Mouse (Mus musculus) MEL (cell line): ENCODE data around the gene Tm9sf4. TPM values are rescaled to one million over a fixed set of nuclear protein-coding genes. Genes with fewer than 3 reads are reported as not detected.

Source experiments
- DNase-seq: peaks from one replicate; pipeline ENCODE4 v3.0.0; 2011; ENCODE audit warnings: low read depth, low spot score
- H3K27ac ChIP-seq: 2 replicates; pipeline ENCODE4 v1.5.1; 2012; ENCODE audit warnings: low read depth, mild to moderate bottlenecking, control low read depth, low read length, moderate library complexity; ENCODE audit not compliant: control insufficient read depth
- H3K27me3 ChIP-seq, 2 experiments: fragments of 150-350 bp in 1 of 2; sonication (generic) in 1 of 2; 2 replicates each; pipeline ENCODE4 v1.6.1; 2012; ENCODE audit warnings: low read length in 2 of 2, mild to moderate bottlenecking in 2 of 2, improper control_type of control experiment in 1 of 2, moderate library complexity in 1 of 2; ENCODE audit not compliant: insufficient read depth in 2 of 2, control insufficient read depth in 1 of 2
- H3K36me3 ChIP-seq, 2 experiments: 2 replicates each; pipeline ENCODE4 v1.6.1; 2012 to 2014; ENCODE audit warnings: low read length in 2 of 2, improper control_type of control experiment in 1 of 2, inconsistent platforms in 1 of 2, mild to moderate bottlenecking in 1 of 2; ENCODE audit not compliant: insufficient read depth in 2 of 2, control insufficient read depth in 1 of 2
- H3K4me1 ChIP-seq, 2 experiments: fragments of 150-350 bp in 1 of 2; sonication (generic) in 1 of 2; 2 replicates each; pipeline ENCODE4 v1.6.1; 2012; ENCODE audit warnings: low read length in 2 of 2, improper control_type of control experiment in 1 of 2, mild to moderate bottlenecking in 1 of 2; ENCODE audit not compliant: insufficient read depth in 2 of 2, control insufficient read depth in 1 of 2
- H3K4me3 ChIP-seq, 2 experiments: fragments of 150-350 bp in 1 of 2; sonication (generic) in 1 of 2; 2 replicates each; pipeline ENCODE4 v1.5.1; 2012; ENCODE audit warnings: low read depth in 2 of 2, low read length in 2 of 2, mild to moderate bottlenecking in 2 of 2, moderate library complexity in 2 of 2, control low read depth in 1 of 2, improper control_type of control experiment in 1 of 2; ENCODE audit not compliant: control insufficient read depth in 1 of 2, insufficient read depth in 1 of 2
- H3K79me2 ChIP-seq: 2 replicates; pipeline ENCODE4 v1.6.1; 2012; ENCODE audit warnings: mild to moderate bottlenecking, low read length, moderate library complexity; ENCODE audit not compliant: control insufficient read depth, poor library complexity, insufficient read depth
- H3K9ac ChIP-seq: 2 replicates; pipeline ENCODE4 v1.6.1; 2012; ENCODE audit warnings: low read depth, mild to moderate bottlenecking, control low read depth, low read length, moderate library complexity; ENCODE audit not compliant: control insufficient read depth, poor library complexity, severe bottlenecking
- H3K9me3 ChIP-seq: fragments of 150-350 bp; sonication (generic); replicated peaks from 2 replicates; pipeline ENCODE4 v1.6.1; 2012; ENCODE audit warnings: mild to moderate bottlenecking, low read length, improper control_type of control experiment, moderate library complexity; ENCODE audit not compliant: insufficient read depth
- BHLHE40 ChIP-seq: IDR thresholded peaks from 2 replicates; pipeline ENCODE4 v1.6.1; 2012; ENCODE audit warnings: low read depth, mild to moderate bottlenecking, inconsistent platforms, low read length, improper control_type of control experiment, borderline replicate concordance
- E2F4 ChIP-seq: IDR thresholded peaks from 2 replicates; pipeline ENCODE4 v1.6.1; 2011; ENCODE audit warnings: low read depth, low read length, improper control_type of control experiment, borderline replicate concordance
- ELF1 ChIP-seq: IDR thresholded peaks from 2 replicates; pipeline ENCODE4 v1.6.1; 2014; ENCODE audit warnings: low read depth, mild to moderate bottlenecking, inconsistent platforms, low read length, improper control_type of control experiment, moderate library complexity
- EP300 ChIP-seq, 2 experiments: IDR thresholded peaks; 2 replicates each; pipeline ENCODE4 v1.6.1; 2011; ENCODE audit warnings: improper control_type of control experiment in 2 of 2, low read length in 2 of 2, low read depth in 1 of 2, mild to moderate bottlenecking in 1 of 2
- ETS1 ChIP-seq: IDR thresholded peaks from 2 replicates; pipeline ENCODE4 v1.6.1; 2012; ENCODE audit warnings: low read depth, mild to moderate bottlenecking, inconsistent platforms, low read length, improper control_type of control experiment, moderate library complexity
- GABPA ChIP-seq: IDR thresholded peaks from 2 replicates; pipeline ENCODE4 v1.6.1; 2012; ENCODE audit warnings: low read depth, mild to moderate bottlenecking, inconsistent platforms, low read length, improper control_type of control experiment, moderate library complexity
- HCFC1 ChIP-seq: IDR thresholded peaks from 2 replicates; pipeline ENCODE4 v1.6.1; 2012; ENCODE audit warnings: low read depth, mild to moderate bottlenecking, inconsistent platforms, low read length, improper control_type of control experiment, moderate library complexity
- KAT2A ChIP-seq: conservative IDR thresholded peaks from 2 replicates; pipeline ENCODE4 v1.6.1; 2012; ENCODE audit warnings: low read depth, low read length, improper control_type of control experiment, inconsistent platforms
- MAX ChIP-seq: IDR thresholded peaks from 2 replicates; pipeline ENCODE4 v1.6.1; 2011; ENCODE audit warnings: low read length, improper control_type of control experiment
- MAZ ChIP-seq: IDR thresholded peaks from 2 replicates; pipeline ENCODE4 v1.6.1; 2012; ENCODE audit warnings: low read depth, mild to moderate bottlenecking, inconsistent platforms, low read length, improper control_type of control experiment
- MEF2A ChIP-seq: IDR thresholded peaks from 2 replicates; pipeline ENCODE4 v1.6.1; 2014; ENCODE audit warnings: low read depth, mild to moderate bottlenecking, inconsistent platforms, low read length, improper control_type of control experiment; ENCODE audit not compliant: poor library complexity, insufficient replicate concordance, severe bottlenecking; ENCODE audit errors: extremely low read depth
- MXI1 ChIP-seq: IDR thresholded peaks from 2 replicates; pipeline ENCODE4 v1.6.1; 2011; ENCODE audit warnings: mild to moderate bottlenecking, low read depth, low read length, improper control_type of control experiment
- MYC ChIP-seq: IDR thresholded peaks from 2 replicates; pipeline ENCODE4 v1.6.1; 2011; ENCODE audit warnings: low read depth, mild to moderate bottlenecking, low read length, improper control_type of control experiment, moderate library complexity
- NELFE ChIP-seq: IDR thresholded peaks from 2 replicates; pipeline ENCODE4 v1.6.1; 2011; ENCODE audit warnings: low read depth, low read length, improper control_type of control experiment
- NRF1 ChIP-seq: IDR thresholded peaks from 2 replicates; pipeline ENCODE4 v1.6.1; 2014; ENCODE audit warnings: low read depth, mild to moderate bottlenecking, inconsistent platforms, low read length, improper control_type of control experiment, moderate library complexity; ENCODE audit not compliant: poor library complexity, insufficient read depth, severe bottlenecking
- POLR2A ChIP-seq, 2 experiments: IDR thresholded peaks; 2 replicates each; pipeline ENCODE4 v1.6.1; 2011 to 2012; ENCODE audit warnings: low read length in 2 of 2, mild to moderate bottlenecking in 2 of 2, control low read depth in 1 of 2, improper control_type of control experiment in 1 of 2, low read depth in 1 of 2, moderate library complexity in 1 of 2; ENCODE audit not compliant: control insufficient read depth in 1 of 2, insufficient read depth in 1 of 2, poor library complexity in 1 of 2
- POLR2AphosphoS2 ChIP-seq: IDR thresholded peaks from 2 replicates; pipeline ENCODE4 v1.6.1; 2011; ENCODE audit warnings: low read length, improper control_type of control experiment
- RAD21 ChIP-seq: IDR thresholded peaks from 2 replicates; pipeline ENCODE4 v1.6.1; 2011; ENCODE audit warnings: mild to moderate bottlenecking, low read depth, low read length, improper control_type of control experiment
- SIN3A ChIP-seq: IDR thresholded peaks from 2 replicates; pipeline ENCODE4 v1.6.1; 2012; ENCODE audit warnings: low read length, improper control_type of control experiment, inconsistent platforms
- TBP ChIP-seq: IDR thresholded peaks from 2 replicates; pipeline ENCODE4 v1.8.0; 2011; ENCODE audit warnings: low read depth, low read length, improper control_type of control experiment
- TCF12 ChIP-seq: IDR thresholded peaks from 2 replicates; pipeline ENCODE4 v1.6.1; 2014; ENCODE audit warnings: low read depth, mild to moderate bottlenecking, inconsistent platforms, low read length, improper control_type of control experiment, moderate library complexity
- UBTF ChIP-seq: IDR thresholded peaks from 2 replicates; pipeline ENCODE4 v1.6.1; 2012; ENCODE audit warnings: low read depth, mild to moderate bottlenecking, inconsistent platforms, low read length, improper control_type of control experiment, moderate library complexity, borderline replicate concordance; ENCODE audit not compliant: insufficient read depth
- USF1 ChIP-seq: IDR thresholded peaks from 2 replicates; pipeline ENCODE4 v1.6.1; 2014; ENCODE audit warnings: low read depth, mild to moderate bottlenecking, inconsistent platforms, low read length, improper control_type of control experiment, moderate library complexity
- USF2 ChIP-seq, 2 experiments: IDR thresholded peaks; 2 replicates each; pipeline ENCODE4 v1.6.1; 2011 to 2012; ENCODE audit warnings: improper control_type of control experiment in 2 of 2, low read length in 2 of 2, borderline replicate concordance in 1 of 2, inconsistent platforms in 1 of 2, low read depth in 1 of 2, mild to moderate bottlenecking in 1 of 2; ENCODE audit not compliant: insufficient read depth in 1 of 2
- polyA plus RNA-seq, 2 experiments: library from polyadenylated mRNA; stranded (reverse) in 1 of 2; unstranded in 1 of 2; fragments of >175 nt in 1 of 2; fragments of >200 nt in 1 of 2; gene quantifications; 2 replicates each; pipeline versions ENCODE4 v1.2.1 to v1.2.4; 2012; ENCODE audit warnings: low replicate concordance in 2 of 2, low read depth in 1 of 2; ENCODE audit not compliant: insufficient read length in 2 of 2, insufficient read depth in 1 of 2, missing spikeins in 1 of 2
- total RNA-seq: library from RNA; depleted of rRNA; stranded (reverse); fragments of 300-350 nt; gene quantifications from 2 replicates; pipeline ENCODE4 v1.2.3, GENCODE M21; 2012; rRNA removed

Tm9sf4 gene
- total RNA-seq: 16.1 and 16.8 TPM in 2 replicates
- polyA plus RNA-seq: 100 to 1,000 TPM in 1 of 2 experiments, 10 to 100 TPM in 1; 29.8 to 269 TPM

GRCm38 (mm10) chr2:153160844-153161683 lies at the start of gene Tm9sf4:
Gene Tm9sf4, plus strand, starts transcription at chr2:153161303.
- H3K27me3 ChIP-seq: no peaks in the 10 kb centered on the region
- H3K4me3 ChIP-seq: peak within 1 kb of the TSS; percentile 74 to 86
- H3K79me2 ChIP-seq: peaks cover 24% of the 10 kb centered on the region
- 0 out of 4 replicates have a peak, but pooled peaks of 1 of the 2 experiments have one; percentile 31 for TF ChIP-seq EP300 (IDR thresholded peaks at IDR 0.05; ENCODE audit: low read depth in 1 of 2, low read length in 2 of 2)
- peak; percentile 97 for TF ChIP-seq MYC
- TF ChIP-seq NRF1: peak; percentile 34; the same call in 1 of the 2 replicates
- TF ChIP-seq USF1: peak; percentile 87
- TF ChIP-seq MAX: peak; percentile 91
- TF ChIP-seq MEF2A: no peak
- peak; percentile 85 for TF ChIP-seq NELFE
- TF ChIP-seq ETS1: peak; percentile 61
- TF ChIP-seq BHLHE40: peak; percentile 64; the same call in 1 of the 2 replicates
- TF ChIP-seq E2F4: peak; percentile 87
- peak; percentile 88 for TF ChIP-seq ELF1
- no peak for TF ChIP-seq UBTF
- no peak for TF ChIP-seq GABPA
- TF ChIP-seq MAZ: peak; percentile 60; the same call in 1 of the 2 replicates
- TF ChIP-seq POLR2AphosphoS2: peak; percentile 76; the same call in 1 of the 2 replicates
- peak; percentile 88 for TF ChIP-seq TBP
- TF ChIP-seq POLR2A (IDR thresholded peaks at IDR 0.05; ENCODE audit: control insufficient read depth in 1 of 2, insufficient read depth in 1 of 2, low read depth in 1 of 2, low read length in 2 of 2, poor library complexity in 1 of 2): peak; percentile 79 to 88; a peak in 3 of 4 replicates
- TF ChIP-seq USF2 (IDR thresholded peaks at IDR 0.05; ENCODE audit: borderline replicate concordance in 1 of 2, insufficient read depth in 1 of 2, low read depth in 1 of 2, low read length in 2 of 2): no peak
- peak; percentile 88 for TF ChIP-seq MXI1
- peak; percentile 73 for TF ChIP-seq TCF12
- TF ChIP-seq HCFC1: peak; percentile 94
- TF ChIP-seq RAD21: no peak
- peak; percentile 79 for TF ChIP-seq KAT2A
- TF ChIP-seq SIN3A: peak; percentile 94
- H3K9ac ChIP-seq: peak within 1 kb of the TSS; percentile 92
- peak within 1 kb of the TSS; percentile 96 for H3K27ac ChIP-seq
- DNase-seq: peak; percentile 96
- peaks cover 0 to 18% of the 10 kb centered on the region in 2 experiments; a peak in 2 of 4 replicates for H3K36me3 ChIP-seq
- peaks cover 2 to 9% of the 10 kb centered on the region in 2 experiments; a peak in 3 of 4 replicates for H3K4me1 ChIP-seq
- no peaks in the 10 kb centered on the region for H3K9me3 ChIP-seq
